Mouse (Mus musculus): Measurements from ENCODE around the gene Riok1. TPM values are rescaled to one million over a fixed set of nuclear protein-coding genes. Genes with fewer than 3 reads are reported as not detected.

Gene Riok1
- 40.1 and 45.9 TPM in 2 replicates for polyA plus RNA-seq (2015; fragmentation: Nextera tagmentation; extraction: Ambion mirVana)

- no peaks in the 10 kb centered on the region for H3K27me3 ChIP-seq (replicated peaks)
- peak within 1 kb of the TSS; percentile 69 for H3K4me2 ChIP-seq (replicated peaks)
- WGBS: 10% methylated on average over 37 of the region's 37 CpGs
- H3K27ac ChIP-seq: peak within 1 kb of the TSS; percentile 71
- peak within 1 kb of the TSS; percentile 84 for H3K9ac ChIP-seq
- H3K36me3 ChIP-seq: peaks cover 9% of the 10 kb centered on the region; the same call in 1 of the 2 replicates
- no peaks in the 10 kb centered on the region for H3K4me1 ChIP-seq (replicated peaks)
- ATAC-seq: peak; percentile 84
- H3K4me3 ChIP-seq (replicated peaks): peak within 1 kb of the TSS; percentile 78
- H3K9me3 ChIP-seq: no peaks in the 10 kb centered on the region
Observed at GRCm38 (mm10) chr13:38036343-38037043, at the start of gene Riok1. TSS of gene Riok1 (plus strand) at chr13:38036995.

- ATAC-seq: no peak
- no peak overlapping the region for H3K4me3 ChIP-seq (replicated peaks)
- H3K9me3 ChIP-seq: no peaks in the 10 kb centered on the region
- peaks cover 29% of the 10 kb centered on the region for H3K36me3 ChIP-seq
- no peaks in the 10 kb centered on the region for H3K4me1 ChIP-seq (replicated peaks)
- H3K27ac ChIP-seq: no peak overlapping the region
- H3K27me3 ChIP-seq (replicated peaks): no peaks in the 10 kb centered on the region
- no peak overlapping the region for H3K9ac ChIP-seq
- H3K4me2 ChIP-seq (replicated peaks): no peak overlapping the region
- 89% methylated on average over 8 of the region's 8 CpGs for WGBS
Observed at GRCm38 (mm10) chr13:37989701-37990100, 47.1 kb upstream of the Riok1 start.

- 11% methylated on average over 10 of the region's 10 CpGs for WGBS
Observed at GRCm38 (mm10) chr13:37992638-37993371, 44.0 kb upstream of the Riok1 start.

GRCm38 (mm10) chr13:37993376-37993703, 43.5 kb upstream of the Riok1 start:
- H3K9ac ChIP-seq: peak overlapping the region; percentile 99
- H3K27me3 ChIP-seq (replicated peaks): no peaks in the 10 kb centered on the region
- under 1% methylated on average over 17 of the region's 17 CpGs for WGBS
- no peaks in the 10 kb centered on the region for H3K4me1 ChIP-seq (replicated peaks)
- peak overlapping the region; percentile 100 for H3K4me3 ChIP-seq (replicated peaks)
- peak overlapping the region; percentile 72 for H3K4me2 ChIP-seq (replicated peaks)
- no peak for ATAC-seq
- 0 out of 2 replicates have a peak, but pooled peaks cover 12% of the 10 kb centered on the region for H3K36me3 ChIP-seq
- no peaks in the 10 kb centered on the region for H3K9me3 ChIP-seq
- peak overlapping the region; percentile 97 for H3K27ac ChIP-seq

More at GRCm38 (mm10) chr13:37992638-37993371, 44.0 kb upstream of the Riok1 start:
- peak overlapping the region; percentile 97; the same call in 1 of the 2 replicates for H3K27ac ChIP-seq
- peak overlapping the region; percentile 72 for H3K4me2 ChIP-seq (replicated peaks)
- no peak for ATAC-seq
- no peaks in the 10 kb centered on the region for H3K27me3 ChIP-seq (replicated peaks)
- peak overlapping the region; percentile 100 for H3K4me3 ChIP-seq (replicated peaks)
- no peaks in the 10 kb centered on the region for H3K9me3 ChIP-seq
- H3K9ac ChIP-seq: peak overlapping the region; percentile 99
- 0 out of 2 replicates have a peak, but pooled peaks cover 12% of the 10 kb centered on the region for H3K36me3 ChIP-seq
- H3K4me1 ChIP-seq (replicated peaks): no peaks in the 10 kb centered on the region

- ATAC-seq: peak; percentile 99
- Histone ChIP-seq H3K27me3 (replicated peaks) (no peaks in the 10 kb centered on the region), H3K4me1 (replicated peaks) (no peaks in the 10 kb centered on the region), H3K4me3 (replicated peaks) (peak within 1 kb of the TSS; percentile 100), H3K36me3 (0 out of 2 replicates have a peak, but pooled peaks cover 12% of the 10 kb centered on the region), H3K9me3 (no peaks in the 10 kb centered on the region), H3K4me2 (replicated peaks) (peak within 1 kb of the TSS; percentile 72), H3K27ac (peak within 1 kb of the TSS; percentile 97), H3K9ac (peak within 1 kb of the TSS; percentile 99)
- under 1% methylated on average over 89 of the region's 89 CpGs for WGBS
Observed at GRCm38 (mm10) chr13:37993704-37994404, 42.9 kb upstream of the Riok1 start, which contains the start of gene Ssr1. TSS of gene Ssr1 (minus strand) at chr13:37994217.

GRCm38 (mm10) chr13:37994405-37994749, 42.4 kb upstream of the Riok1 start:
- H3K4me2 ChIP-seq (replicated peaks): peak overlapping the region; percentile 72
- 0 out of 2 replicates have a peak, but pooled peaks cover 7% of the 10 kb centered on the region for H3K36me3 ChIP-seq
- H3K9ac ChIP-seq: peak overlapping the region; percentile 99; the same call in 1 of the 2 replicates
- 11% methylated on average over 7 of the region's 7 CpGs for WGBS
- H3K4me3 ChIP-seq (replicated peaks): peak overlapping the region; percentile 100
- no peaks in the 10 kb centered on the region for H3K4me1 ChIP-seq (replicated peaks)
- ATAC-seq: peak; percentile 59
- H3K9me3 ChIP-seq: no peaks in the 10 kb centered on the region
- no peak overlapping the region for H3K27ac ChIP-seq
- no peaks in the 10 kb centered on the region for H3K27me3 ChIP-seq (replicated peaks)

- Histone ChIP-seq H3K4me3 (replicated peaks) (no peak overlapping the region), H3K4me1 (replicated peaks) (no peaks in the 10 kb centered on the region), H3K4me2 (replicated peaks) (no peak overlapping the region), H3K27ac (no peak overlapping the region), H3K9ac (no peak overlapping the region), H3K36me3 (no peaks in the 10 kb centered on the region), H3K9me3 (no peaks in the 10 kb centered on the region), H3K27me3 (replicated peaks) (no peaks in the 10 kb centered on the region)
- 83% methylated on average over 3 of the region's 3 CpGs for WGBS
- no peak; the same call in 1 of the 2 replicates for ATAC-seq
Observed at GRCm38 (mm10) chr13:37999713-38000112, 37.1 kb upstream of the Riok1 start.

- Histone ChIP-seq H3K4me2 (replicated peaks) (no peak overlapping the region), H3K9me3 (no peaks in the 10 kb centered on the region), H3K27me3 (replicated peaks) (no peaks in the 10 kb centered on the region), H3K27ac (no peak overlapping the region), H3K4me1 (replicated peaks) (no peaks in the 10 kb centered on the region), H3K36me3 (no peaks in the 10 kb centered on the region), H3K4me3 (replicated peaks) (no peak overlapping the region), H3K9ac (no peak overlapping the region)
- 52% methylated on average over 1 of the region's 1 CpGs for WGBS
- ATAC-seq: no peak
Observed at GRCm38 (mm10) chr13:38002461-38002860, 34.3 kb upstream of the Riok1 start.

GRCm38 (mm10) chr13:38007972-38008371, 28.8 kb upstream of the Riok1 start:
- H3K27me3 ChIP-seq (replicated peaks): no peaks in the 10 kb centered on the region
- WGBS: 90% methylated on average over 2 of the region's 2 CpGs

GRCm38 (mm10) chr13:38009721-38010408, 26.9 kb upstream of the Riok1 start:
- Histone ChIP-seq H3K36me3 (no peaks in the 10 kb centered on the region), H3K4me3 (replicated peaks) (no peak overlapping the region), H3K27ac (no peak overlapping the region), H3K4me2 (replicated peaks) (no peak overlapping the region), H3K4me1 (replicated peaks) (no peaks in the 10 kb centered on the region), H3K27me3 (replicated peaks) (no peaks in the 10 kb centered on the region), H3K9me3 (no peaks in the 10 kb centered on the region), H3K9ac (no peak overlapping the region)
- WGBS: 81% methylated on average over 5 of the region's 5 CpGs
- no peak for ATAC-seq

More at GRCm38 (mm10) chr13:38007972-38008371, 28.8 kb upstream of the Riok1 start:
- no peaks in the 10 kb centered on the region for H3K4me1 ChIP-seq (replicated peaks)
- no peak overlapping the region for H3K27ac ChIP-seq
- ATAC-seq: no peak
- no peaks in the 10 kb centered on the region for H3K36me3 ChIP-seq
- no peaks in the 10 kb centered on the region for H3K9me3 ChIP-seq
- no peak overlapping the region for H3K9ac ChIP-seq
- no peak overlapping the region for H3K4me3 ChIP-seq (replicated peaks)
- no peak overlapping the region for H3K4me2 ChIP-seq (replicated peaks)

- no peaks in the 10 kb centered on the region for H3K27me3 ChIP-seq (replicated peaks)
- no peaks in the 10 kb centered on the region for H3K4me1 ChIP-seq (replicated peaks)
- H3K36me3 ChIP-seq: no peaks in the 10 kb centered on the region
- H3K4me2 ChIP-seq (replicated peaks): no peak overlapping the region
- no peak for ATAC-seq
- H3K9me3 ChIP-seq: no peaks in the 10 kb centered on the region
- no peak overlapping the region for H3K27ac ChIP-seq
- no peak overlapping the region for H3K4me3 ChIP-seq (replicated peaks)
- no peak overlapping the region for H3K9ac ChIP-seq
- 79% methylated on average over 5 of the region's 5 CpGs for WGBS
Observed at GRCm38 (mm10) chr13:38010444-38010910, 26.3 kb upstream of the Riok1 start.
